Mouse (Mus musculus) myocyte (in vitro differentiated cells): ENCODE measurements around the gene Gm11492. TPM values are rescaled to one million over a fixed set of nuclear protein-coding genes. Genes with fewer than 3 reads are reported as not detected.

Experiments used
- H3K27me3 ChIP-seq: one replicate; pipeline ENCODE4 v1.6.1; 2011; ENCODE audit not compliant: control insufficient read depth, insufficient read depth, insufficient read length
- H3K36me3 ChIP-seq: one replicate; pipeline ENCODE4 v1.6.1; 2011; ENCODE audit not compliant: control insufficient read depth, insufficient read depth
- H3K4me2 ChIP-seq: one replicate; pipeline ENCODE4 v1.6.1; 2011; ENCODE audit warnings: low read depth, control low read depth
- H3K4me3 ChIP-seq: one replicate; pipeline ENCODE4 v1.5.1; 2011; ENCODE audit warnings: mild to moderate bottlenecking, control low read depth, moderate library complexity
- H3K79me2 ChIP-seq: one replicate; pipeline ENCODE4 v1.6.1; 2011; ENCODE audit not compliant: control insufficient read depth, insufficient read depth
- H3ac ChIP-seq: one replicate; pipeline ENCODE4 v1.6.1; 2011; ENCODE audit not compliant: control insufficient read depth, insufficient read length
- CEBPB ChIP-seq: IDR thresholded peaks from 2 replicates; pipeline ENCODE4 v1.6.1; 2011; ENCODE audit warnings: mild to moderate bottlenecking, moderate library complexity; ENCODE audit not compliant: poor library complexity, insufficient read depth, severe bottlenecking
- E2F4 ChIP-seq: IDR thresholded peaks from one replicate; pipeline ENCODE4 v1.6.1; 2011; ENCODE audit warnings: mild to moderate bottlenecking, control low read depth, moderate library complexity; ENCODE audit not compliant: insufficient read depth
- MAX ChIP-seq: IDR thresholded peaks from one replicate; pipeline ENCODE4 v1.6.1; 2011; ENCODE audit warnings: low read depth, mild to moderate bottlenecking, control low read depth
- MYOD1 ChIP-seq, 3 experiments: IDR thresholded peaks; one replicate each; pipeline ENCODE4 v1.6.1; 2011; ENCODE audit warnings: control low read depth in 2 of 3, low read depth in 2 of 3, mild to moderate bottlenecking in 2 of 3, moderate library complexity in 1 of 3; ENCODE audit not compliant: insufficient read length in 2 of 3, control insufficient read depth in 1 of 3
- MYOG ChIP-seq, 3 experiments: IDR thresholded peaks; one replicate each; pipeline ENCODE4 v1.6.1; 2011; ENCODE audit warnings: control low read depth in 2 of 3, low read depth in 2 of 3, mild to moderate bottlenecking in 2 of 3; ENCODE audit not compliant: insufficient read length in 2 of 3, control insufficient read depth in 1 of 3, insufficient read depth in 1 of 3
- POLR2A ChIP-seq: IDR thresholded peaks from one replicate; pipeline ENCODE4 v1.6.1; 2011; ENCODE audit warnings: low read depth, mild to moderate bottlenecking, control low read depth, moderate library complexity; ENCODE audit not compliant: insufficient read length
- POLR2AphosphoS2 ChIP-seq: IDR thresholded peaks from one replicate; pipeline ENCODE4 v1.6.1; 2011; ENCODE audit warnings: low read depth, control low read depth; ENCODE audit not compliant: insufficient read length
- REST ChIP-seq: IDR thresholded peaks from one replicate; pipeline ENCODE4 v1.6.1; 2011; ENCODE audit warnings: mild to moderate bottlenecking, control low read depth, moderate library complexity; ENCODE audit not compliant: insufficient read depth, insufficient read length
- SRF ChIP-seq: IDR thresholded peaks from one replicate; pipeline ENCODE4 v1.6.1; 2011; ENCODE audit warnings: low read depth; ENCODE audit not compliant: control insufficient read depth, insufficient read length
- TCF12 ChIP-seq: IDR thresholded peaks from one replicate; pipeline ENCODE4 v1.6.1; 2011; ENCODE audit warnings: mild to moderate bottlenecking, control low read depth; ENCODE audit not compliant: poor library complexity, insufficient read depth, severe bottlenecking
- TCF3 ChIP-seq: IDR thresholded peaks from one replicate; pipeline ENCODE4 v1.6.1; 2011; ENCODE audit warnings: low read depth, control low read depth; ENCODE audit not compliant: insufficient read length
- USF1 ChIP-seq: IDR thresholded peaks from one replicate; pipeline ENCODE4 v1.6.1; 2011; ENCODE audit warnings: low read depth, mild to moderate bottlenecking, control low read depth, moderate library complexity
- polyA plus RNA-seq: library from polyadenylated mRNA; unstranded; fragments of >200 nt; fragmentation: generic; extraction: Trizol; gene quantifications from one replicate; pipeline ENCODE4 v1.2.1, GENCODE M21; 2012; ENCODE audit warnings: missing spikeins

Gene Gm11492
- polyA plus RNA-seq, 1 experiment: not detected

DNA sequence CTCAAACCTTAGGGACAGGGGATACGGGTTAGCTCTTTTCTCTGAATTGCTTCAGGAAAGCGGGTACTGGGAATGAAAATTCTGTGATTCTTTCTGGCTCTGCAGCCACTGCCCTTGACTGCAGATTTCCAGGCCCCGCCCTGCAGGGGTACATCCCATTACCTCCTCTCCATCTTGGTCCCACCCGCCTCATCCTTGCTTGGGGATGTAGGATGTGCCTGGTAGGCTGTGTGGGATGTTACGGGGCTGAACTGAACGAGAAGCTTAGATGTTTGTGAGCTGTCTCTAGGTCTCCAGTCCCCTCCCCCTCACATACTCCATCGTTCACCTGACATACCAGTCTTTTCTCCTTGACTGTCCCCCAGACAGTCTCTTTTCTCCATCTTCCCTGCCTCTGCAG lies 29.5 kb downstream of the Gm11492 start:
- peak overlapping the region; percentile 89 for H3K4me2 ChIP-seq
- H3K79me2 ChIP-seq: peaks cover 12% of the 10 kb centered on the region
- H3K27me3 ChIP-seq: no peaks in the 10 kb centered on the region
- no peak for TF ChIP-seq CEBPB
- no peak for TF ChIP-seq SRF
- TF ChIP-seq MYOD1 (IDR thresholded peaks at IDR 0.05; ENCODE audit: control insufficient read depth in 1 of 3, insufficient read length in 2 of 3, low read depth in 2 of 3): no peak
- no peak for TF ChIP-seq POLR2A
- TF ChIP-seq MAX: no peak
- TF ChIP-seq POLR2AphosphoS2: no peak
- TF ChIP-seq USF1: no peak
- TF ChIP-seq E2F4: no peak
- peak overlapping the region; percentile 33 for H3K4me3 ChIP-seq
- H3ac ChIP-seq: peak overlapping the region; percentile 28
- H3K36me3 ChIP-seq: peaks cover 19% of the 10 kb centered on the region

GRCm38 (mm10) chr11:87596492-87596891 lies 30.0 kb downstream of the Gm11492 start:
- H3K4me2 ChIP-seq: peak overlapping the region; percentile 89
- peaks cover 24% of the 10 kb centered on the region for H3K36me3 ChIP-seq
- no peak overlapping the region for H3ac ChIP-seq
- TF ChIP-seq TCF3 (no peak), TCF12 (no peak), E2F4 (no peak), POLR2A (no peak), MAX (no peak), CEBPB (no peak), MYOG (IDR thresholded peaks at IDR 0.05; ENCODE audit: control insufficient read depth in 1 of 3, insufficient read depth in 1 of 3, insufficient read length in 2 of 3, low read depth in 2 of 3) (no peak), SRF (no peak), REST (no peak)
- H3K27me3 ChIP-seq: no peaks in the 10 kb centered on the region
- H3K4me3 ChIP-seq: peak overlapping the region; percentile 33
- H3K79me2 ChIP-seq: peaks cover 10% of the 10 kb centered on the region

- no peak for TF ChIP-seq E2F4
- TF ChIP-seq POLR2A: no peak
- TF ChIP-seq MYOG (IDR thresholded peaks at IDR 0.05; ENCODE audit: control insufficient read depth in 1 of 3, insufficient read depth in 1 of 3, insufficient read length in 2 of 3, low read depth in 2 of 3): no peak
- no peak for TF ChIP-seq MAX
- no peak for TF ChIP-seq MYOD1 (IDR thresholded peaks at IDR 0.05; ENCODE audit: control insufficient read depth in 1 of 3, insufficient read length in 2 of 3, low read depth in 2 of 3)
- no peak for TF ChIP-seq POLR2AphosphoS2
- TF ChIP-seq USF1: no peak
- no peak for TF ChIP-seq CEBPB
- TF ChIP-seq TCF3: no peak
- no peak for TF ChIP-seq REST
- no peak for TF ChIP-seq TCF12
- no peak overlapping the region for H3K4me2 ChIP-seq
- no peak overlapping the region for H3K4me3 ChIP-seq
Measured at GRCm38 (mm10) chr11:87597061-87597460, 30.6 kb downstream of the Gm11492 start.

GRCm38 (mm10) chr11:87599395-87600089 lies 33.1 kb downstream of the Gm11492 start:
- peaks cover 10% of the 10 kb centered on the region for H3K79me2 ChIP-seq
- no peak overlapping the region for H3K4me3 ChIP-seq
- H3K36me3 ChIP-seq: peaks cover 28% of the 10 kb centered on the region
- no peak overlapping the region for H3ac ChIP-seq
- no peaks in the 10 kb centered on the region for H3K27me3 ChIP-seq
- H3K4me2 ChIP-seq: no peak overlapping the region
- TF ChIP-seq USF1 (no peak), TCF12 (no peak), MYOD1 (IDR thresholded peaks at IDR 0.05; ENCODE audit: control insufficient read depth in 1 of 3, insufficient read length in 2 of 3, low read depth in 2 of 3) (no peak), SRF (no peak), POLR2A (no peak), MYOG (IDR thresholded peaks at IDR 0.05; ENCODE audit: control insufficient read depth in 1 of 3, insufficient read depth in 1 of 3, insufficient read length in 2 of 3, low read depth in 2 of 3) (no peak)

More at GRCm38 (mm10) chr11:87597061-87597460, 30.6 kb downstream of the Gm11492 start:
- Histone ChIP-seq H3K36me3 (peaks cover 25% of the 10 kb centered on the region), H3K79me2 (peaks cover 10% of the 10 kb centered on the region), H3K27me3 (no peaks in the 10 kb centered on the region), H3ac (no peak overlapping the region)

DNA sequence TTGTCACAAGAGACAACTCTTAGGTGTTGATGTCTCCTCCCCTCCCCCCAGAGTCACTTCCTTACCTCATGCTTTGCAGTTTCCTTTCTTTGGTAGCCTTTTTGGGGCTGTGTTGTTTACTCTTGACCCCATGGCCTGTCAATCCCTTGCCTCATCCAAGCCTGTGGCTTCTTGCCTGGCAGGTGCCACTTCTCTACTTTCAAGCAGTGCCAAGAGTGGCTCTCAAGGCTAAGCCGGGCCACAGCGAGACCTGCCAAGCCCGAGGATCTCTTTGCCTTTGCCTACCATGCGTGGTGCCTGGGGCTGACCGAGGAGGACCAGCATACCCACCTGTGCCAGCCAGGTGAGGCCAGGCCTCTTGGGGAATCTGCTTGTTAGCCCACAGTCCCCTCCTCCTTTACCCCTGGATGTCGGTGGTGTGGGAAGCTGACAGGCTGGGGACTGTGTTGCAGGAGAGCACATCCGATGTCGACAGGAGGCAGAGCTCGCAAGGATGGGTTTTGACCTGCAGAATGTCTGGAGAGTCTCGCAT lies 33.9 kb downstream of the Gm11492 start:
- H3K27me3 ChIP-seq: no peaks in the 10 kb centered on the region
- peaks cover 35% of the 10 kb centered on the region for H3K36me3 ChIP-seq
- H3K4me2 ChIP-seq: no peak overlapping the region
- H3K4me3 ChIP-seq: no peak overlapping the region
- H3K79me2 ChIP-seq: peaks cover 10% of the 10 kb centered on the region
- TF ChIP-seq POLR2A: no peak
- no peak overlapping the region for H3ac ChIP-seq
